Mouse (Mus musculus): ENCODE data around the gene Polr2e. TPM values are rescaled to one million over a fixed set of nuclear protein-coding genes. Genes with fewer than 3 reads are reported as not detected.

Gene Polr2e
- total and polyA plus RNA-seq, 3 experiments: 105 to 194 (median 127) TPM

DNA sequence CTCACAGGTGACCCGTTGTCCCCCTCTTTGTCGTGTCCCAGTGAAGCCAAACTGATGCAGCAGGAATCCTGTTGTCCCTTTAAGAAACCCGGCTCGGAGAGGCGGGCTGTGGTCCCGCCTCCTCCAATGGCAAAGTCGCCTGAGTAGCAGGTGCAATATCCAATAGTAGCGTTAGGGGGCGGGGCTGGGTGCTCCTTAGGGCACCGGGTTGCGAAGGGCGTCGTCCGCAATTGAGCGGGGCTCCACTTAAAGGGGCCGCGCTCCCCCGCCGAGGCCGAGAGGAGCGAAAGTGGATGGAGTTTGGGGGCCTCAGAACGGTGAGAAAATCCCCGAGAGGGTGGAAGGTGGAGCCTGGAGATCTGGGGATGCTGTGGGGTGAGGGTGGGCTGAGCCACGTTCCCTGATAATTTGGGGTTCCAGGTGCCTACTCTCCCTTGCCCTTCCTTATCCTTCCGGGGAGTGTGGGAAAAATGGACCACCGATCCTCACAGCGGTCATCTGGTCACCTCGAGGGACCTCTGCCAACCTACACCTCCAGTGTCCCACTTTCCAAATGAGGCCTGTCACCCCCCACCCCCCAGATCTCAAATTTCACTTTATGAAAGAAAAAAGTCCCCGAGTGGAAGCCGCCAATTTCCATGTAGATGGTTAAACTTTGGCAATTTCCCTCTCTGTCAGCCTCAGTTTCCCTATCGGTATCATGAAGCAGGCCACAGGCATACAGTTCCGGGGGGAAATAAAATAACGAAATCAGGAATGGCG is 43.1 kb downstream of the Polr2e start, which contains the start of gene Abca7 (continued):
- no peak for TF ChIP-seq USF1 (IDR thresholded peaks at IDR 0.05; ENCODE audit: low read depth, low read length)
- TF ChIP-seq POLR2A (IDR thresholded peaks at IDR 0.05; ENCODE audit: low read depth, low read length): peak; percentile 60
- no peak for TF ChIP-seq MAFK (IDR thresholded peaks at IDR 0.05; ENCODE audit: insufficient replicate concordance, low read length)
- TF ChIP-seq NRF1 (IDR thresholded peaks at IDR 0.05; ENCODE audit: low read depth, low read length): peak; percentile 35; the same call in 1 of the 2 replicates
- no peak for TF ChIP-seq ZKSCAN1 (IDR thresholded peaks at IDR 0.05; ENCODE audit: borderline replicate concordance, low read depth, low read length)
- TF ChIP-seq ELF1 (IDR thresholded peaks at IDR 0.05; ENCODE audit: low read depth, low read length): peak; percentile 9; the same call in 1 of the 2 replicates
- TF ChIP-seq CHD2 (IDR thresholded peaks at IDR 0.05; ENCODE audit: low read length): peak; percentile 77
- TF ChIP-seq BHLHE40 (IDR thresholded peaks at IDR 0.05; ENCODE audit: low read depth, low read length): no peak
- no peak for TF ChIP-seq CTCF (conservative IDR thresholded peaks at IDR 0.05 in 1 of 2, IDR thresholded peaks at IDR 0.05 in 1 of 2; ENCODE audit: low read depth in 2 of 2, low read length in 2 of 2)
- 0 out of 2 replicates have a peak, but pooled peaks have one; percentile 57 for TF ChIP-seq RCOR1 (conservative IDR thresholded peaks at IDR 0.05; ENCODE audit: low read depth, low read length)
- no peak for TF ChIP-seq ZNF384 (IDR thresholded peaks at IDR 0.05; ENCODE audit: low read depth, low read length)
- no peak for TF ChIP-seq KAT2A (IDR thresholded peaks at IDR 0.05; ENCODE audit: insufficient replicate concordance, low read length)
- no peak for TF ChIP-seq E2F4 (IDR thresholded peaks at IDR 0.05; ENCODE audit: insufficient replicate concordance, low read depth, low read length)
- peak; percentile 53 for TF ChIP-seq HCFC1 (IDR thresholded peaks at IDR 0.05; ENCODE audit: low read depth, low read length)

DNA sequence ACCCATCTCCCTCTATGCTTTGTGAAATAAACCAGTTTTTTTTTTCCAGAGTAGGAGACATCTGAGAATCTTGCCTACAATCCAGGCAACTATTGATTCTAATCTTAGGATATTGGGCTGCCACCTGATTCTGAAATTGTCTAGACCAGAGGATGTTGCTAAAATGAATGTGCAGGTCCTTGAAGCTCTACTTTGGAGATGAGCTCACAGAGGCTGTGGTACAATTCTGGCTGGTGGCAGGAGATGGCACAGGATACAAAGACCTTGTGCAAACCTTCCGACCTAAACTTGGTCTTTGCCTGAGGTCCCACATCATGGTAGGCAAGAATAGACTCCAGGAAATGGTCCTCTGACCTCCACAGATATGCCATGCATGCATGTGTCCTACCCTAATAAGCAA is 44.0 kb downstream of the Polr2e start:
- DNase-seq (ENCODE audit: extremely low read depth): no peak
- H3K27me3 ChIP-seq (replicated peaks): no peaks in the 10 kb centered on the region
- H3K36me3 ChIP-seq (replicated peaks in 1 of 2; ENCODE audit: control insufficient read depth in 1 of 2, insufficient read depth in 1 of 2, low read length in 1 of 2): peaks cover 21 to 67% of the 10 kb centered on the region in 2 experiments
- H3K4me2 ChIP-seq (ENCODE audit: insufficient read depth, low read depth, poor library complexity, severe bottlenecking): no peak overlapping the region
- no peaks in the 10 kb centered on the region for H3K79me2 ChIP-seq (replicated peaks; ENCODE audit: control insufficient read depth, extremely low read depth, insufficient read depth, poor library complexity, severe bottlenecking)
- in situ Hi-C loops (cut with MboI; ENCODE audit: low pct_ligation_motif_present, low pct_unique_long_range_greater_than_20kb, low sequenced_read_pairs) (no loop called here), dilution Hi-C loops (cut with MboI; ENCODE audit: extremely low pct_ligation_motif_present, extremely low pct_unique_long_range_greater_than_20kb, low sequenced_read_pairs) (no loop called here)
- H3K4me3 ChIP-seq (replicated peaks in 1 of 3; ENCODE audit: low read depth in 2 of 3, low read length in 2 of 3, poor library complexity in 1 of 3): peak overlapping the region in 1 of 3 experiments; percentile 77
- H3K9ac ChIP-seq (ENCODE audit: insufficient read depth, low read depth): no peak overlapping the region
- H3K4me1 ChIP-seq (ENCODE audit: control insufficient read depth in 1 of 2, insufficient read depth in 2 of 2): peaks cover 0 to 22% of the 10 kb centered on the region in 2 experiments; a peak in 2 of 4 replicates
- no peak overlapping the region for H3K27ac ChIP-seq (ENCODE audit: insufficient read depth, low read depth)
- H3K9me3 ChIP-seq (replicated peaks; ENCODE audit: low read length): peaks cover 14% of the 10 kb centered on the region
- no peak for TF ChIP-seq CHD1 (IDR thresholded peaks at IDR 0.05; ENCODE audit: low read depth, low read length)
- TF ChIP-seq ZKSCAN1 (IDR thresholded peaks at IDR 0.05; ENCODE audit: borderline replicate concordance, low read depth, low read length): no peak
- TF ChIP-seq MXI1 (IDR thresholded peaks at IDR 0.05; ENCODE audit: low read depth, low read length): no peak
- TF ChIP-seq NELFE (IDR thresholded peaks at IDR 0.05; ENCODE audit: low read depth, low read length): no peak
- no peak for TF ChIP-seq BHLHE40 (IDR thresholded peaks at IDR 0.05; ENCODE audit: low read depth, low read length)
- no peak for TF ChIP-seq KAT2A (IDR thresholded peaks at IDR 0.05; ENCODE audit: insufficient replicate concordance, low read length)
- no peak for TF ChIP-seq POLR2AphosphoS2 (IDR thresholded peaks at IDR 0.05; ENCODE audit: low read depth, low read length)
- TF ChIP-seq UBTF (IDR thresholded peaks at IDR 0.05; ENCODE audit: low read depth, low read length): no peak
- TF ChIP-seq ZNF384 (IDR thresholded peaks at IDR 0.05; ENCODE audit: low read depth, low read length): no peak
- no peak for TF ChIP-seq MYC (IDR thresholded peaks at IDR 0.05; ENCODE audit: low read depth, low read length)
- TF ChIP-seq JUN (IDR thresholded peaks at IDR 0.05; ENCODE audit: insufficient read depth, low read depth, low read length): no peak
